Mouse (Mus musculus): ENCODE results near the gene Hoxa10. TPM values are rescaled to one million over a fixed set of nuclear protein-coding genes. Genes with fewer than 3 reads are reported as not detected.

Hoxa10 gene
- total and polyA plus RNA-seq, 2 experiments from 2014 or later, result 5.0 TPM; not detected in 1

- Histone ChIP-seq H3K4me2 (ENCODE audit: low read depth, low read length) (no peak overlapping the region), H3K9ac (replicated peaks; ENCODE audit: low read depth, low read length) (no peak overlapping the region), H3K36me3 (replicated peaks; ENCODE audit: control insufficient read depth, insufficient read depth, low read length) (no peaks in the 10 kb centered on the region), H3K4me1 (ENCODE audit: control insufficient read depth, insufficient read depth) (no peaks in the 10 kb centered on the region), H3K4me3 (ENCODE audit: low read depth, low read length) (no peak overlapping the region), H3K27ac (ENCODE audit: low read depth) (no peak overlapping the region), H3K9me3 (replicated peaks; ENCODE audit: control insufficient read depth, low read length) (no peaks in the 10 kb centered on the region), H3K27me3 (ENCODE audit: control insufficient read depth, insufficient read depth, low read length) (peaks cover 98% of the 10 kb centered on the region)
- ATAC-seq (ENCODE audit: insufficient read depth, low read depth) (no peak), DNase-seq (ENCODE audit: low spot score) (no peak)
- TF ChIP-seq CTCF (IDR thresholded peaks at IDR 0.05; ENCODE audit: low read depth), result peak; percentile 56
- no peak for TF ChIP-seq EP300 (IDR thresholded peaks at IDR 0.05; ENCODE audit: low read depth)
- 11% methylated on average over 23 of the region's 23 CpGs for WGBS
These were observed 30.1 kb upstream of the Hoxa10 start for GRCm38 (mm10) chr6:52270494-52271480.

GRCm38 (mm10) chr6:52268756-52269155, 28.1 kb upstream of the Hoxa10 start:
- TF ChIP-seq EP300 (IDR thresholded peaks at IDR 0.05; ENCODE audit: low read depth) (no peak), CTCF (IDR thresholded peaks at IDR 0.05; ENCODE audit: low read depth) (no peak)
- Histone ChIP-seq H3K4me1 (ENCODE audit: control insufficient read depth, insufficient read depth) (no peaks in the 10 kb centered on the region), H3K27me3 (ENCODE audit: control insufficient read depth, insufficient read depth, low read length) (peaks cover 98% of the 10 kb centered on the region), H3K9ac (replicated peaks; ENCODE audit: low read depth, low read length) (no peak overlapping the region), H3K4me3 (ENCODE audit: low read depth, low read length) (no peak overlapping the region), H3K27ac (ENCODE audit: low read depth) (no peak overlapping the region), H3K4me2 (ENCODE audit: low read depth, low read length) (no peak overlapping the region), H3K9me3 (replicated peaks; ENCODE audit: control insufficient read depth, low read length) (no peaks in the 10 kb centered on the region), H3K36me3 (replicated peaks; ENCODE audit: control insufficient read depth, insufficient read depth, low read length) (no peaks in the 10 kb centered on the region)
- 4% methylated on average over 3 of the region's 3 CpGs for WGBS
- DNase-seq (ENCODE audit: low spot score) (no peak), ATAC-seq (ENCODE audit: insufficient read depth, low read depth) (no peak)

- H3K4me3 ChIP-seq (ENCODE audit: low read depth, low read length), result no peak overlapping the region
- H3K4me2 ChIP-seq (ENCODE audit: low read depth, low read length), result no peak overlapping the region
- H3K9ac ChIP-seq (replicated peaks; ENCODE audit: low read depth, low read length), result no peak overlapping the region
- TF ChIP-seq CTCF (IDR thresholded peaks at IDR 0.05; ENCODE audit: low read depth) (no peak), EP300 (IDR thresholded peaks at IDR 0.05; ENCODE audit: low read depth) (no peak)
- H3K36me3 ChIP-seq (replicated peaks; ENCODE audit: control insufficient read depth, insufficient read depth, low read length), result no peaks in the 10 kb centered on the region
- ATAC-seq (ENCODE audit: insufficient read depth, low read depth) (no peak), DNase-seq (ENCODE audit: low spot score) (no peak)
- H3K27ac ChIP-seq (ENCODE audit: low read depth), result no peak overlapping the region
- H3K27me3 ChIP-seq (ENCODE audit: control insufficient read depth, insufficient read depth, low read length), result peaks cover 98% of the 10 kb centered on the region
- 10% methylated on average over 7 of the region's 7 CpGs for WGBS
- no peaks in the 10 kb centered on the region for H3K4me1 ChIP-seq (ENCODE audit: control insufficient read depth, insufficient read depth)
- H3K9me3 ChIP-seq (replicated peaks; ENCODE audit: control insufficient read depth, low read length), result no peaks in the 10 kb centered on the region
These were observed 27.7 kb upstream of the Hoxa10 start for GRCm38 (mm10) chr6:52268341-52268740.

- Histone ChIP-seq H3K36me3 (replicated peaks; ENCODE audit: control insufficient read depth, insufficient read depth, low read length) (no peaks in the 10 kb centered on the region), H3K4me1 (ENCODE audit: control insufficient read depth, insufficient read depth) (no peaks in the 10 kb centered on the region), H3K4me2 (ENCODE audit: low read depth, low read length) (no peak overlapping the region), H3K4me3 (ENCODE audit: low read depth, low read length) (no peak overlapping the region), H3K27me3 (ENCODE audit: control insufficient read depth, insufficient read depth, low read length) (peaks cover 98% of the 10 kb centered on the region), H3K27ac (ENCODE audit: low read depth) (no peak overlapping the region), H3K9me3 (replicated peaks; ENCODE audit: control insufficient read depth, low read length) (no peaks in the 10 kb centered on the region), H3K9ac (replicated peaks; ENCODE audit: low read depth, low read length) (no peak overlapping the region)
- TF ChIP-seq EP300 (IDR thresholded peaks at IDR 0.05; ENCODE audit: low read depth) (no peak), CTCF (IDR thresholded peaks at IDR 0.05; ENCODE audit: low read depth) (no peak)
- no peak for DNase-seq (ENCODE audit: low spot score)
- WGBS, result 9% methylated on average over 3 of the region's 3 CpGs
- no peak for ATAC-seq (ENCODE audit: insufficient read depth, low read depth)
These were observed 27.0 kb upstream of the Hoxa10 start for GRCm38 (mm10) chr6:52267691-52268090.

- H3K4me1 ChIP-seq (ENCODE audit: control insufficient read depth, insufficient read depth), result no peaks in the 10 kb centered on the region
- H3K9me3 ChIP-seq (replicated peaks; ENCODE audit: control insufficient read depth, low read length), result no peaks in the 10 kb centered on the region
- no peak for DNase-seq (ENCODE audit: low spot score)
- no peaks in the 10 kb centered on the region for H3K36me3 ChIP-seq (replicated peaks; ENCODE audit: control insufficient read depth, insufficient read depth, low read length)
- no peak overlapping the region for H3K9ac ChIP-seq (replicated peaks; ENCODE audit: low read depth, low read length)
- H3K4me3 ChIP-seq (ENCODE audit: low read depth, low read length), result no peak overlapping the region
- no peak for ATAC-seq (ENCODE audit: insufficient read depth, low read depth)
- peaks cover 98% of the 10 kb centered on the region for H3K27me3 ChIP-seq (ENCODE audit: control insufficient read depth, insufficient read depth, low read length)
- TF ChIP-seq CTCF (IDR thresholded peaks at IDR 0.05; ENCODE audit: low read depth) (no peak), EP300 (IDR thresholded peaks at IDR 0.05; ENCODE audit: low read depth) (no peak)
- no peak overlapping the region for H3K4me2 ChIP-seq (ENCODE audit: low read depth, low read length)
- H3K27ac ChIP-seq (ENCODE audit: low read depth), result no peak overlapping the region
- WGBS, result 22% methylated on average over 5 of the region's 5 CpGs
These were observed 26.6 kb upstream of the Hoxa10 start for GRCm38 (mm10) chr6:52267221-52267620.

Measured in heart, postnatal 0 days (tissue).